25 mouse cellular contexts compared by ENCODE assay signal in the genomic region with DNA sequence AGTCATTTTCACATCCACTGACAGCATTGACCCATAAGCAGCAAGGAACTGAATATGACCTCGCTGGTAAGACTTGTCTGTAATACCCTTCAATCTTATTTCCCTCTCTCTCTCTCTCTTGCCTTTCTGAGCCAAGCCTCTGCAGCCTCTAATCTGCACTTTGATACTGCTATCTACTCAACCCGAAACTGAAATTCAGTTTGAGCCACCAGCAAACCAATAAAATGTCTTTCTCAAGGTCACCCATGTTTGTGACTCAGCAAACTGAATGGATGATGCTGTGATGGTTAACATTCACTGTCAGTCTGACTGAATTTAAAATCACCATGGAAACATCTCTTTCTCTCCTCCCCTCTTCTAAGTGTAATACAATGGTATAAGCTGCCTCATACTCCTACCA.
"Had no signal": no experiment of that assay in that cellular context is flagged by ENCODE, and none has a peak within 500 bp of the region (broad histone marks: within the 10 kb centered on the region; RNA-seq: fewer than 3 reads in every experiment).

No protein-coding gene starts in this region.

- H3K4me3 ChIP-seq: heart, adult 2 months; heart, embryonic 13.5 days; heart, embryonic 15.5 days; hindbrain, embryonic 13.5 days; hindbrain, embryonic 15.5 days; kidney, embryonic 15.5 days; layer of hippocampus, adult 2 months; left cerebral cortex, adult 2 months; limb, embryonic 10.5 days; limb, embryonic 12.5 days; liver, embryonic 13.5 days; liver, embryonic 15.5 days had no signal

- H3K27ac ChIP-seq: heart, adult 2 months; heart, embryonic 13.5 days; heart, embryonic 15.5 days; hindbrain, embryonic 13.5 days; hindbrain, embryonic 15.5 days; hindbrain, postnatal 0 days; kidney, embryonic 15.5 days; kidney, postnatal 0 days; layer of hippocampus, adult 2 months; left cerebral cortex, adult 2 months; limb, embryonic 10.5 days; limb, embryonic 12.5 days; liver, embryonic 13.5 days; liver, embryonic 15.5 days had no signal

- H3K9me3 ChIP-seq: heart, embryonic 13.5 days; heart, embryonic 15.5 days; hindbrain, embryonic 13.5 days; hindbrain, embryonic 15.5 days; kidney, embryonic 15.5 days; limb, embryonic 10.5 days; limb, embryonic 12.5 days; liver, embryonic 13.5 days; liver, embryonic 15.5 days had no signal

- H3K9ac ChIP-seq: heart, embryonic 13.5 days; heart, embryonic 15.5 days; hindbrain, embryonic 13.5 days; hindbrain, embryonic 15.5 days; kidney, embryonic 15.5 days; limb, embryonic 12.5 days; liver, embryonic 13.5 days; liver, embryonic 15.5 days had no signal

- H3K27me3 ChIP-seq: heart, embryonic 13.5 days; heart, embryonic 15.5 days; hindbrain, embryonic 13.5 days; hindbrain, embryonic 15.5 days; kidney, embryonic 15.5 days; limb, embryonic 12.5 days; liver, embryonic 13.5 days; liver, embryonic 15.5 days had no signal

- H3K4me1 ChIP-seq: heart, embryonic 13.5 days; heart, embryonic 15.5 days; hindbrain, embryonic 13.5 days; hindbrain, embryonic 15.5 days; kidney, embryonic 15.5 days; limb, embryonic 10.5 days; limb, embryonic 12.5 days; liver, embryonic 13.5 days; liver, embryonic 15.5 days had no signal

- DNase-seq: gastrocnemius, postnatal 14 days; gastrocnemius, postnatal 36 days; heart, adult 11 months; heart, adult 2 months; heart, postnatal 14 days; heart, postnatal 36 days; kidney, adult 11 months; kidney, adult 2 months; kidney, adult 9 months; kidney, postnatal 25 days; kidney, postnatal 4 days; liver; liver, embryonic 13.5 days had no signal

- H3K36me3 ChIP-seq: heart, embryonic 13.5 days; heart, embryonic 15.5 days; hindbrain, embryonic 13.5 days; hindbrain, embryonic 15.5 days; kidney, embryonic 15.5 days; limb, embryonic 10.5 days; limb, embryonic 12.5 days; liver, embryonic 13.5 days; liver, embryonic 15.5 days had no signal
